Mouse (Mus musculus): ENCODE data around the gene Kif26b.

The Kif26b gene

GRCm38 (mm10) chr1:178540247-178540646, 11.3 kb downstream of the Kif26b start:
- no peak for DNase-seq (ENCODE audit: low spot score)

- DNase-seq (ENCODE audit: low spot score), result no peak
Measured at GRCm38 (mm10) chr1:178542415-178542814, 13.5 kb downstream of the Kif26b start.

GRCm38 (mm10) chr1:178542990-178543944, 14.3 kb downstream of the Kif26b start:
- no peak for DNase-seq (ENCODE audit: low spot score)

GRCm38 (mm10) chr1:178544585-178544984, 15.7 kb downstream of the Kif26b start:
- no peak for DNase-seq (ENCODE audit: low spot score)

GRCm38 (mm10) chr1:178549576-178549975, 20.7 kb downstream of the Kif26b start:
- no peak for DNase-seq (ENCODE audit: low spot score)

GRCm38 (mm10) chr1:178550477-178551047, 21.6 kb downstream of the Kif26b start:
- DNase-seq (ENCODE audit: low spot score), result no peak

GRCm38 (mm10) chr1:178552278-178552897, 23.5 kb downstream of the Kif26b start:
- no peak for DNase-seq (ENCODE audit: low spot score)

DNA sequence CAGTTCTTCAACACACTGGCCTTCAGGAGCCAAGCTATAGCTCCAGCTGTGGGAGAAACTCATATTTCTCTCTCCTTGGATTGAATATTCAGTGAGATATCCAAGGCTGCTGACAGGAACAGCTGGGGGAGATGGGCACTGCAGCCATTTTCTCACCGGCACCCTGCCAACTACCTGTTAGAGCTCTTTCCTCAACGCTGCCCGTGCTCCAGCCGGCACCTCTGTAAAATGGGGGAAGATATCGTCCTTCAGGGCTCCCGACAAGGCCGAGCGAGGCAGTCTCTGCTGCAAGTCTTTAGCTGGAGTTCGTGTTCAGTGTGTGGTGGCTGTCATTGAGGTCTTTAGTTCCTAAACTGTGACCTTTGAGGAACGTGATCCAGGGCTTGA, 24.0 kb downstream of the Kif26b start:
- no peak for DNase-seq (ENCODE audit: low spot score)

- DNase-seq (ENCODE audit: low spot score), result no peak
Measured at GRCm38 (mm10) chr1:178556226-178556625, 27.3 kb downstream of the Kif26b start.

DNA sequence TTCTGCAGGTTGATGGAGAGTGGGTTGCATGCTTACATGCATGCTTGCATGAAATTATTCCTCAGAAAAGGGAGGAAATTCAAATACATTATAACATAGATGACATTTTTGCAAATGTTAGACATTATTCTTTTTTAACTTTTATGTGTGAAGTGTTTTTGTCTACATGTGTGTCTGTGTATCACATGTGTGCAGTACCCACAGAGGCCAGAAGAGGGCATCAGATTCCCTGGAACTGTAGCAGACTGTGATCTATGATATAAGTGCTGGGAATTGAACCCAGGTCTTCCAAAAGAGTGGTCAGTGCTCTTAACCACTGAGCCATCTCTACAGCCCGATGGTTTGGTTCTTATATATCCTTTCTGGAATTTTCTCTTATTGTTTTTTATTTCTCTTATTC, 31.1 kb downstream of the Kif26b start:
- DNase-seq (ENCODE audit: low spot score), result no peak

DNA sequence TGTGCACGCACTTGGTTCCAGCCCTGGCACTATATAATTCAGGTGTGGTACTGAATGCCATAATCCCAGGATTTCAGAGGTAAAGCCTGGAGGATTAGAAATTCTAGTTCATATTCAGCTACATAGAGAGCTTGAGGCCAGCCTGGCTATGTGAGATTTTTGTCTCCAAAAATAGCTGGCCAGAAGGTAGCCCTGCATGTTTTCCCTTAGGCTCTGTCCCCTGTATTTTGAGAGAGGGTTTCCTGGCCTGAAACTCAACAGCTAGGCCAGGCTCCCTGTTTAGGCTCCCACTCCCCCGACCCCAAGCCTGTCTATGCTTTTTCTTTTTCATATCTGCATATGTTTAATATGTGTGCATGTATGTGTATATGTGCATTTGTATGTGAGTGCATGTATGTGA, 34.9 kb downstream of the Kif26b start:
- no peak for DNase-seq (ENCODE audit: low spot score)

GRCm38 (mm10) chr1:178564800-178565199, 35.9 kb downstream of the Kif26b start:
- no peak for DNase-seq (ENCODE audit: low spot score)

DNA sequence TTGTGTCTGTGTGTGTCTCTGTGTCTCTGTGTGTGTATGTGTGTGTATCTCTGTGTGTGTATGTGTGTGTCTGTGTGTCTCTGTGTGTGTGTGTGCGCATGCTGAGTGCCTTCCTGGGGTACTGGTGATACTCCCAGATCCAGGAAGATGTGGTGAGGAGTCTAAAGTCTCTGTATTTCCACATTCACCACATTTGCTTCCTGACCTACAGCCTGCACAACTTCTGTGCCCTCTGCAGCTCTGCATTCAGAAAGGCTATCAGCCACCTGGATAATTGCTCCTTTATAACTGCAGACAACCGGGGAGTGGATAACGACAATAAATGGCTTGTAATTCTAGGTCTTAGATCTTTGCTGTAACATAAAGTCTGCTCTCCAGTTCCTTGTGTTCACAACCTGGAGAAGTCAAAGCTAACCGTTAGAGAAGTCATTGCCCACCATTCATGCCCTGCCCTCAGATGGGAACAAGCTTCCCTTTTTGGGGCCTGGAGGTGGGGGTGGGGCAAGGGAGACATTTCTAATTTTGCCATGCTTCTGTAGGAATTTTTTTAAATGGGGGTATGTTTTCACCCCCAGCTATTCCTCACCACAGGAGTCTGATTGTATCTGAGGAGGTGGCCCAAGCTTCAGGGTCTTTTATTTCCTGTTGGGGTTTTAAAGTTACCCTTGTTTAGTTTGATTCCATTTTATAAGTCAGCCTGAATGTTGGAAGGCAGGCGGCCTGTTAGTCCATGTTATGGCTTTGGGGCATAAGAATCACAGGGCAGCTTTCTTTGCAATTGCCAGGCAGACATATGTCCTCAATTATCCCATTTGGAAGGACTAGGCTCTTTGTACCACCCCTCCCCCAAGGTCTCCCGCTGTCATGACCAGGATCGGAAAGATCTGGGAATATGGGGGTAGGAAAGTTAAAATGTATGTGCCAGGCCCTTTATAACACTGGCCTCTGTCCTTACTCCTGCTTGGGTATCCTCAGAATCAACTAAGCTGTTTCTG, 39.9 kb downstream of the Kif26b start:
- DNase-seq (ENCODE audit: low spot score), result no peak

GRCm38 (mm10) chr1:178571009-178571408, 42.1 kb downstream of the Kif26b start:
- no peak for DNase-seq (ENCODE audit: low spot score)

GRCm38 (mm10) chr1:178571885-178572444, 43.0 kb downstream of the Kif26b start:
- no peak for DNase-seq (ENCODE audit: low spot score)

DNA sequence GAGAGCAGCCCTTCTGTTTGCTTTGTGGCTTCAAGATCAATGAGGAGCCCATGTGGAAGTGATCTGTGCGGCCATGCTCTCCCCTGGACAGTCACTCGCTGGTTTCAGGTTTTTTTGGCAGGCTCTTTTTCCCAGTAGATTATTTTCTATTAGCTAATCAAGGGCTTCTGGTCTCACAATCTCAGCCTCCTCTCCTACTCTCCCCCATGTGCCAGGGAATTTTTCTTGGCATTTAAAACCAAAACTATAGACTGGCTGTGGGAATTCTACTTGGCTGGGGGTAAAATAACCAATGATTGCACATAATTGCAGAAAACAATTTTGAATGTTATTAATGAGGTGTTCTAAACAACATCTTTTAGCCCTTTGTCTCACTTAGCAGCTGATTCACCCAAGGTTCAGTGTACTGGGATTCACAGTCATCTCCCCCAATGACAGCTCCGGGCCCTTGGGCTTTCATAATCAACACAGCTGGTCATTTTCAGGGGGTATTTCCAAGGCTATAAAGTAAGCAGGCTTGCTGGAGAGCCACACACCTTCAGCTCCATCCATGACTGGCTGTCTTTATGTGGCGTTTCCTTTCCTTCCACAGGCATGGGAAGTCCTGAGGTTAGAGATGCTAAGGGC, 44.6 kb downstream of the Kif26b start:
- DNase-seq (ENCODE audit: low spot score), result no peak

DNA sequence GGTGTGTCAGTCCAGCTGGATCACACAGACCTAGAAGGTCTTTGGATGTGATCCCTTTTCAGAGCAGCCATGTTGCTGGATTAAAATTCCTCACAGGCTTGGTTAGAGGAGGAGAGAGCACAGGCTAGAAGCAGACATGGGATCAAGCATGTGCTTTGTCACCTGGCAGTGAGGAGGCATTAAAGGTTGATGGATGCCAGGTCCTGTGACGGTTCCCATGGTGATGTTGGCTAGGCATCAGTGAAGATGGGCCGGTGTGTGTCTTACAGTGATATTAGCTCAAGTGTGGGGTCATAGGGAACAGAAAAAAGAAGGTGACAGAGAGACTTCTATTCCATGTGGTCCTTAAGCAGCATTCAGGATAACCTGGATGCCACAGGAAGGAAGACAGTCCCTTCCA, 46.8 kb downstream of the Kif26b start:
- no peak for DNase-seq (ENCODE audit: low spot score)

GRCm38 (mm10) chr1:178576926-178577325, 48.0 kb downstream of the Kif26b start:
- DNase-seq (ENCODE audit: low spot score), result no peak

GRCm38 (mm10) chr1:178585366-178586020, 56.6 kb downstream of the Kif26b start:
- DNase-seq (ENCODE audit: low spot score), result no peak

Data from testis, postnatal 10 days (tissue).